Mouse (Mus musculus) kidney, adult 2 months (tissue): ENCODE data around the gene Pnmal1. TPM values are rescaled to one million over a fixed set of nuclear protein-coding genes. Genes with fewer than 3 reads are reported as not detected.
A peak's percentile ranks its signal among the peaks of the same experiment; 100 is the strongest.

Experiments used
- DNase-seq: peaks from one replicate; pipeline ENCODE4 v3.0.0; 2021
- H3K27ac ChIP-seq: fragments of 200-500 bp; 2 replicates; pipeline ENCODE4 v1.5.1; 2012; ENCODE audit warnings: low read depth, low read length, control low read depth, inconsistent platforms; ENCODE audit not compliant: insufficient read depth
- H3K27me3 ChIP-seq: fragments of 200-500 bp; replicated peaks from 2 replicates; pipeline ENCODE4 v1.6.1; 2012; ENCODE audit warnings: mild to moderate bottlenecking, moderate library complexity, low read length, inconsistent platforms; ENCODE audit not compliant: control insufficient read depth, insufficient read depth
- H3K36me3 ChIP-seq: fragments of 200-500 bp; 2 replicates; pipeline ENCODE4 v1.6.1; 2012; ENCODE audit warnings: mild to moderate bottlenecking, moderate library complexity, low read length, inconsistent platforms; ENCODE audit not compliant: control insufficient read depth, insufficient read depth
- H3K4me1 ChIP-seq: fragments of 200-500 bp; 2 replicates; pipeline ENCODE4 v1.6.1; 2011; ENCODE audit warnings: low read length; ENCODE audit not compliant: control insufficient read depth, insufficient read depth
- H3K4me3 ChIP-seq: fragments of 200-500 bp; 2 replicates; pipeline ENCODE4 v1.5.1; 2011; ENCODE audit warnings: mild to moderate bottlenecking, low read depth, low read length, control low read depth; ENCODE audit not compliant: insufficient read depth
- CTCF ChIP-seq: fragments of 200-500 bp; conservative IDR thresholded peaks from 2 replicates; pipeline ENCODE4 v1.5.1; 2011; ENCODE audit warnings: low read depth, mild to moderate bottlenecking, control low read depth, low read length, moderate library complexity, mixed read lengths; ENCODE audit not compliant: insufficient read depth, insufficient read length
- POLR2A ChIP-seq: fragments of 200-500 bp; IDR thresholded peaks from one replicate; pipeline ENCODE4 v1.6.1; 2011; ENCODE audit warnings: low read depth, low read length, control low read depth
- WGBS: fragments of 180-500 bp; shearing (Covaris S2); methylation state at CpG from one replicate; pipeline ENCODE4 v1.1.7; 2018; 5-methylcytosine and 5-hydroxymethylcytosine counted together
- polyA plus RNA-seq: library from polyadenylated mRNA; depleted of rRNA; stranded (reverse); fragments of >200 nt; gene quantifications from 2 replicates; pipeline ENCODE4 v1.2.3, GENCODE M21; 2012

The Pnmal1 gene
- polyA plus RNA-seq, 1 experiment = 0.06 TPM

GRCm38 (mm10) chr7:16942861-16943260 lies 16.6 kb upstream of the Pnmal1 start:
- TF ChIP-seq POLR2A (no peak), CTCF (no peak)
- DNase-seq = no peak
- WGBS = 50% methylated on average over 4 of the region's 4 CpGs
- Histone ChIP-seq H3K27ac (no peak overlapping the region), H3K4me1 (0 out of 2 replicates have a peak, but pooled peaks cover 4% of the 10 kb centered on the region), H3K27me3 (no peaks in the 10 kb centered on the region), H3K36me3 (no peaks in the 10 kb centered on the region), H3K4me3 (no peak overlapping the region)

- 0 out of 2 replicates have a peak, but pooled peaks cover 4% of the 10 kb centered on the region for H3K4me1 ChIP-seq
- DNase-seq = peak; percentile 81
- no peaks in the 10 kb centered on the region for H3K36me3 ChIP-seq
- TF ChIP-seq CTCF (no peak), POLR2A (peak; percentile 43)
- H3K27me3 ChIP-seq = no peaks in the 10 kb centered on the region
- WGBS = 18% methylated on average over 36 of the region's 36 CpGs
- H3K4me3 ChIP-seq = peak within 1 kb of the TSS; percentile 78
- H3K27ac ChIP-seq = no peak within 1 kb of the TSS
These were observed 15.2 kb upstream of the Pnmal1 start, which contains the start of gene Pnmal2 for GRCm38 (mm10) chr7:16944061-16944807. Gene Pnmal2, plus strand, starts transcription at chr7:16944682.

- no peak for DNase-seq
- Histone ChIP-seq H3K4me3 (peak overlapping the region; percentile 78), H3K4me1 (0 out of 2 replicates have a peak, but pooled peaks cover 4% of the 10 kb centered on the region), H3K27ac (no peak overlapping the region), H3K27me3 (no peaks in the 10 kb centered on the region), H3K36me3 (no peaks in the 10 kb centered on the region)
- 10% methylated on average over 22 of the region's 22 CpGs for WGBS
- TF ChIP-seq POLR2A (no peak), CTCF (no peak)
These were observed 14.6 kb upstream of the Pnmal1 start for GRCm38 (mm10) chr7:16944808-16945315.

GRCm38 (mm10) chr7:16945419-16945818 lies 14.1 kb upstream of the Pnmal1 start:
- no peaks in the 10 kb centered on the region for H3K27me3 ChIP-seq
- no peak overlapping the region for H3K4me3 ChIP-seq
- DNase-seq = no peak
- H3K4me1 ChIP-seq = no peaks in the 10 kb centered on the region
- WGBS = 62% methylated on average over 17 of the region's 17 CpGs
- no peak overlapping the region for H3K27ac ChIP-seq
- no peaks in the 10 kb centered on the region for H3K36me3 ChIP-seq
- TF ChIP-seq CTCF = no peak
- no peak for TF ChIP-seq POLR2A

- Histone ChIP-seq H3K27me3 (no peaks in the 10 kb centered on the region), H3K4me3 (no peak overlapping the region), H3K36me3 (no peaks in the 10 kb centered on the region), H3K4me1 (no peaks in the 10 kb centered on the region), H3K27ac (no peak overlapping the region)
- DNase-seq = no peak
- 23% methylated on average over 53 of the region's 53 CpGs for WGBS
- no peak for TF ChIP-seq POLR2A
- no peak for TF ChIP-seq CTCF
These were observed 12.8 kb upstream of the Pnmal1 start for GRCm38 (mm10) chr7:16946441-16947348.

GRCm38 (mm10) chr7:16947349-16947895 lies 12.1 kb upstream of the Pnmal1 start:
- no peaks in the 10 kb centered on the region for H3K27me3 ChIP-seq

More at GRCm38 (mm10) chr7:16947349-16947895, 12.1 kb upstream of the Pnmal1 start:
- Histone ChIP-seq H3K4me3 (no peak overlapping the region), H3K4me1 (no peaks in the 10 kb centered on the region), H3K27ac (no peak overlapping the region), H3K36me3 (no peaks in the 10 kb centered on the region)
- WGBS = 50% methylated on average over 22 of the region's 22 CpGs
- TF ChIP-seq CTCF (no peak), POLR2A (no peak)
- no peak for DNase-seq
